Mouse (Mus musculus) mouse trophoblast stem cell (cell line): Measurements from ENCODE around the gene Qtrt2.

Source experiments
- in situ Hi-C, 2 experiments: fragments of 300-500 bp; cut with MseI, MboI; formaldehyde crosslinking; loops; 2 replicates in 1 of 2; 3 replicates in 1 of 2; pipeline ENCODE4 v1.15.1; 2025

Gene Qtrt2

GRCm38 (mm10) chr16:43925846-43926245 is 763 bp downstream of the Qtrt2 start:
- in situ Hi-C loops: no loop called here

DNA sequence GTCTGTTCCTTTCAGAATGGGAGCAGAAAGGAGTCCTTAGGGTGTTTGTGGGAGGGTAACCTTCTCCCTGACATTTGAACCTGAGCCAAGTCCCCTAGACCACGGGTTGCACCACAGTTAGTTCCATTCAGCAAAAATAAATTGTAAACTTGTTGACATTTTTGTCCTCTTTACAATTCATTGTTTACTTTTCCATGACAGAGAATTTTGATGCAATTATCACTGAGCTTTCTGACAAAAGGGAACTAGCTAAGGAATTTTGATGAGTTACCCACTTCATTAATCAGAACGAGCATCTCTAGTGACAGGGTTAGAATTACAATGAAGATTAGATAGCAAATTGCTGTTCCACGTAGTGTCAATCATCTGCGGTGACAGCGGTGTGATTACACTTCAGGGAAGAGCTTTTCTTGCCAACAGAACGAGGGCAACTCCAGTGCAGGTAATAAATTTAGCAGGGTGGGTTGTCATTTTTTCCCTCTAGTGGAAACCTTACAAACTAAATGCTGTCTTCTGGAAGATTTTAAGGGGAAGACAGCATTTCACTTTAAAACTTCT is 1.5 kb downstream of the Qtrt2 start:
- in situ Hi-C loops: no loop called here

DNA sequence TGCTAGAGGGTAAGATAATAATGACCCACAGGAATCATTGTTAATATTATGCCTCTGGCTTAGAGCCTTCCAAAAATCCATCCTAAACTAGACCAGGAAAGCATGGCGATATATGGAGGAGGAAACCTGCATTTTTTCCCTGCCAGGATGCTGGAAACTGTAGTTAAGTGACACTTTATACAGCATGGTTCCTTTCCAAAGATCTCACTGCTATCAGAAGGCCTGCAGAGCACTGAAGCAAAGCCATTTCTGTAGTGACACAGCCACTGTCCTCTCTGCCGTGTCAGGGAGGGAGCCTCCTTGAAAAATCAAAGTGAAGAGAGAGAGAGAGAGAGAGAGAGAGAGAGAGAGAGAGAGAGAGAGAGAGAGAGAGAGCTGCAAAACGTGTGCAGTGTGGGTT is 4.0 kb downstream of the Qtrt2 start:
- in situ Hi-C loops: no loop called here

DNA sequence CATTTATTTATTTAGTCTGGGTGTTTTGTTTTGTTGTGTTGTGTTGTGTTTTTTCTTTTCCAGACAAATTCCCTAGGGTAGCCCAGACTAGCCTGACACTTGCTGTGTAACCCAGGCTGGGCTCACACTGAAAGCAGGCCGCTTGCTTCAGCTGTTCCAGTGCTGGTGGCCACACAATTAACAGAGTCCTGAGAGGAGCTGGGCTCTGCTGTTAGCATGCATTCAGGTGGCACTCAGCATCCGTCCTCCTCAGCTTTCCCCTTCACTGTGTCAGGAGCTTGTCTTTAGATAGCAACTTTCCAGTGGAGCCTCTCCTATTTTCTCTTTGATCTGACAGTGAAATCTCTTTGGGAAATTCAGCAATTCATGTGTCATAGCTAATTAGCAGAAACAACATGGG is 4.6 kb downstream of the Qtrt2 start:
- in situ Hi-C loops: no loop called here

- in situ Hi-C loops: no loop called here
Observed at GRCm38 (mm10) chr16:43918867-43919266, 7.7 kb downstream of the Qtrt2 start.

DNA sequence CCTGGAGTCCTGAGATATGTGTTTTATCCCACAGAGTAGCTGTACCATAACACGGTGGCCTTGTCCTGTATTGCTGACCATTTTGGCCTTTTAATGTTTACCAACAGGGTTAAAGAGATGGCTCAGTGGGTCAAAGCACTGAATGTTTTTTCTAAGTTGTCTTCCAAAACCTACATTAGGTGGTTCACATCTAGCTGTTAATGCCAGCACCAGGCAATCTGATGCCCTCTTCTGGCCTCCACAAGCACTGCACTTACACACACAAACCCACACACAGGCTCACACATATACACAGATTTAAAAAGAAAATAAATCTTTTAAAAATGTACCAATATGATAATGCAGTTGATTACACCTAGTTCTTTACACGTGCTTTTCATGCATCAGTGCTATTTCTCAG is 17.7 kb downstream of the Qtrt2 start:
- in situ Hi-C loops: no loop called here

DNA sequence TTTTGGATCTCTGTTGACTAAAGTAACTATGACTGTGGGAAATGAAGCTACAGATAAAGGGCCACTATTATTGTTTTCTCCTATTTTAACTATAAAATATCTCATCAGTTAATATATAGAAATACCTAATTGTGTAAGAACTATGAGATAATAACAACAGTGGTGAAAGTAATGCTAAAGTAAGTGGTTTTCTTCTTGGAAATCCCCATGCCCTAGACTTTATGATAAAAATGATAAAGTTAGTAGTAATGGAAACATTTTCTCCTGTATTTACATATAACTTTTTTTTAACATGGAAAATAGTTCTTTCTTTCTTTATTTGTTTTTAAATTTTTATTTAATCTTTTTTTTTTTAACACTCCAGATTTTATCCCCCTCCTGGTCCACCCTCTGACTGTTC is 26.0 kb downstream of the Qtrt2 start:
- in situ Hi-C loops: no loop called here

DNA sequence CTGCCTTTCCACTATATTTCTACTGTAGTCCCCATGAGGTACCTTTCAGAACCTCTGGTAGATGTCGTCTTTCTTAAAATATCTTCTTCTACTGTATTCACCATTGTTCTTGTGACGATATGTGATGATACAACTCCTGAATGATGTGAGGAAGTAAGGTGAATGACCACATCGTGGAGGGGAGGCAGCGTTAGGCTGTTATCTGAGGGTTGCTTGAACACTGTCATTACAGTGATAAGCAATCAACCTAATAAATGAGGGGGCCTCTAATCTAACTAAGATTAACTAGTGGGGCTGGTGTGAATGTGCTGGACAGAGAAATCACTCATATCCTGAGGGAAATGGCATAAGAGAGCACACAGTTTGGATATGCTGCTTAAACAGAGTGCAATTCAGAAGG is 26.5 kb downstream of the Qtrt2 start:
- in situ Hi-C loops: no loop called here

- in situ Hi-C loops: loop anchor here (10.0 to 25.0 kb wide), 2 partner anchors 160 to 168 kb away; partner anchors contain the start of gene Gramd1c (in 1 of the 2)
Observed at GRCm38 (mm10) chr16:43894501-43894900, 32.1 kb downstream of the Qtrt2 start.

DNA sequence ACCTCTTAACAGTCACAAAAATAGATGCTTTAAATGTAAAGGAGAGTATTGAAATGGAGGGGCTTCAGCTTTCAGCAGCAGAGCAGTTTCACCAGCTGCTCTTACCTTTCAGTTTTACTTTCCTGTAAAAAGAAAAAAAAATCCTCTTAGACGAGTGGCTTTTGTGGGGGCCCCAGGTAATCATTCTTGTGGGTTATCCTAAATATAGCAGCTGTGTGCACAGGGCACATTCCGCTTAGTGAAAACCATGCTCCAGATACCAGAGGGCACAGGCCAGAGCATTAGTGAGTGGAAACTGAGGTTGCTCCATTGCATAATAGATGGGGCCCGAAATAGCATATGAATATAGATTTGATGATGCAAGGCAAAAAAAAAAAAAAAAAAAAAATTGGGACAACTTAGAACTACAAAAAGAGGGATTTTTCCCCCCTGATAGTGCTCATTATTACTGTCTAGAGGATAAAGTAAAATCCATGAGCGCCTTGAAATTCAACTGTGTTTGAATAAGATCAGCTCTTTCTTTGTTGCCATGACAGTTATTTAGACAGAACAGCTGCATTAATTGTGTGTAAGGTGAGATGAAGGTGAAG is 35.8 kb downstream of the Qtrt2 start:
- in situ Hi-C loops: loop anchor here (10.0 to 25.0 kb wide), 2 partner anchors 164 to 171 kb away; partner anchors contain the start of gene Gramd1c (in 1 of the 2)

DNA sequence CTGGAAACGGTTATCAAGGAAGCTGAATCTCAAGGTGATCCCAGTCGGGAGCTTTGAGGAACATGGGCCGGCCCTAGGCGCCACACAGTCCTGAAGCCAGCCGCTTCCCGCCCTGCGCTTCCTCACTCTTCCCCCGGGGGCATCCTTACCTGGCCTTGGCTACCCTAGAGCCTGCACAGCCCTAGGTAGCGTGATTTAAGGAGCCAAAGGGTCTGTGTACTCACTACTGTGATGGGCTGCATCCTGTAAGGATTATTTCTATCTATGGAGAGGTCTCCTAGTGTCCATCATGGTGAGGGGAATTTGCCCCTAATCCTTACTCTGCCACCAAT is 36.6 kb downstream of the Qtrt2 start:
- in situ Hi-C loops: loop anchor here (10.0 to 25.0 kb wide), 2 partner anchors 165 to 172 kb away; partner anchors contain the start of gene Gramd1c (in 1 of the 2)

GRCm38 (mm10) chr16:43889208-43890004 is 37.2 kb downstream of the Qtrt2 start, which contains the start of gene Ccdc191:
Ccdc191 (plus strand) TSS chr16:43889800.
- in situ Hi-C loops: loop anchor here (10.0 to 25.0 kb wide), 2 partner anchors 165 to 173 kb away; partner anchors contain the start of gene Gramd1c (in 1 of the 2)

DNA sequence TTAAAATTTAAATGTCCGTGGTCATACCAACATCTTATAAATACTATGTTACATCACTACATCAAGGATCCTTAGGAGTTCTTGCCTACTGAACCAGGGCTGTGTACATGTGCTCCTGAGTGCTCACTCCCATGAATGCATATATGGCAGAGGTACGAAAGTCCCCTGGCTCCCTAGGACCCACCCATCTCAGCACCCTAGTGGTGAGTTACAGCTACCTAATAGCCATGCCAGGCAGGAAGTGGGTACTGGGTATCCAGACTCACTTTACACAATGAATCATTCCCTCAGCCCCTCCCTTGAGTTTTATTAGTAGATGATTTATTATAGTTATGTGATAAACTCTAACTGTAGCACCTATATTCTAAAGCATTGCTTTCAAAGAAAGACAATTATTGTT is 44.3 kb downstream of the Qtrt2 start:
- in situ Hi-C loops: loop anchor here in 1 of 2 experiments (25.0 kb wide), 1 partner anchor 180 kb away; the partner anchor contains the start of gene Gramd1c

DNA sequence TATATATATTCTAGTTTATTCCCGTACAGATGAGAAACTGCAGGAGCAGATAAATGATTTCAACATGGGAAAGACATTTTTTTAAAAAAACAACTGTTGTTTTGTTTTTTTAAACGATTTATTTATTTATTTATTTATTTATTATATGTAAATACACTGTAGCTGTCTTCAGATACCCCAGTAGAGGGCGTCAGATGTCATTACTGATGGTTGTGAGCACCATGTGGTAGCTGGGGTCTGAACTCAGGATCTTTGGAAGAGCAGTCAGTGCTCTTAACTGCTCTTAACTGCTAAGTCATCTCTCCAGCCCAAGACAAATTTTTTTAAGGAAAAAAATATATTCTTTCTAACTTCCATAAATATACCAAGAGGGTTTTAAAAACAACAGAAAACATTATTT is 45.0 kb downstream of the Qtrt2 start:
- in situ Hi-C loops: loop anchor here in 1 of 2 experiments (25.0 kb wide), 1 partner anchor 181 kb away; the partner anchor contains the start of gene Gramd1c

GRCm38 (mm10) chr16:43879769-43880168 is 46.8 kb downstream of the Qtrt2 start:
- in situ Hi-C loops: loop anchor here in 1 of 2 experiments (25.0 kb wide), 1 partner anchor 183 kb away; the partner anchor contains the start of gene Gramd1c

- in situ Hi-C loops: no loop called here
Observed at GRCm38 (mm10) chr16:43871419-43871818, 55.2 kb downstream of the Qtrt2 start.

DNA sequence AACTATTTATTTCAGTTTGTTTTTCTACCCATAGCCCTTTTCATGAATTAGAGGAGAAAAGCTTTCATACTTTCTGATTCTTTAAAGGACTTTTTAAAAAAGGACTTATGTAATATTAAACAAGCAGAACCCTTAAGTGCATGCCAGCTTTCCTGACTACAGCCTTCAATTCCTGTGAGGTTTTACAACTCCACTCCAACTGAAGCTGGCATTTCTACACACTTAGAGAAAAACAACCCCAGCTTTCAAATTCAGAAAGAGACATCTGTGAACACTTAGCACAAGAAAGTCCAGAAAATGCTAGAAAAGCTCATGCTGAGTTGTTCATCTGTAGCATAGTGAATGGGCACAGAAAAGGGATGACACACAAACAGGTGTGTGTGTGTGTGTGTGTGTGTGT is 56.8 kb downstream of the Qtrt2 start:
- in situ Hi-C loops: no loop called here

- in situ Hi-C loops: no loop called here
Observed at GRCm38 (mm10) chr16:43860624-43861023, 66.0 kb downstream of the Qtrt2 start.

DNA sequence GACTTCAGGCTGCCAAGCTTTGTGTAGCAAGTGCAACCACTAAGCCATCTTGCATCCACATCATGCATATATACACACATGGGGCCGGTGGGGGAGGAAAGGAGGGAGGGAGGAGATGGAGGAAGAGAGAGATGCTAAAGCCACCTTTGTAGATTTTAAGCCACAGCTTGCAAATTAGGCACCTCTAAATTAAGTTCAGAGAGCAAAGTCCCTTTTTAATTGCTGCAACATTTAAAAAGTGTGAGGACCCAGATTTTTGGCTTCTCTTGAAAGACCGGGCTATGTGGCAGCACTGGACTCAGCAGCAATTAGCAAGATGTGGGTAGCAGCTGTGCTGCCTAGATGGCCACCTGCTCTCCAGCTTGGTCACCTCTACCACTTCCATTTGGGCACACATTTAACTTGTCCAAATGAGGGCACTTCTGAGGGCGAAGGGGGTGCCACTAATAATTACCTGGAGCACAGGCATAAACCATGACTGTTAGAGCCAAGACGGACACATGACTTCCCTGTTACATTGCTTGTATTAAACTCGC is 67.6 kb downstream of the Qtrt2 start:
- in situ Hi-C loops: no loop called here

- in situ Hi-C loops: no loop called here
Observed at GRCm38 (mm10) chr16:43849839-43850238, 76.8 kb downstream of the Qtrt2 start.

GRCm38 (mm10) chr16:43841236-43841635 is 85.4 kb downstream of the Qtrt2 start:
- in situ Hi-C loops: no loop called here

- in situ Hi-C loops: no loop called here
Observed at GRCm38 (mm10) chr16:43831957-43832356, 94.7 kb downstream of the Qtrt2 start.
